Mouse (Mus musculus): ENCODE measurements around the gene Tmem72.

Gene Tmem72

DNA sequence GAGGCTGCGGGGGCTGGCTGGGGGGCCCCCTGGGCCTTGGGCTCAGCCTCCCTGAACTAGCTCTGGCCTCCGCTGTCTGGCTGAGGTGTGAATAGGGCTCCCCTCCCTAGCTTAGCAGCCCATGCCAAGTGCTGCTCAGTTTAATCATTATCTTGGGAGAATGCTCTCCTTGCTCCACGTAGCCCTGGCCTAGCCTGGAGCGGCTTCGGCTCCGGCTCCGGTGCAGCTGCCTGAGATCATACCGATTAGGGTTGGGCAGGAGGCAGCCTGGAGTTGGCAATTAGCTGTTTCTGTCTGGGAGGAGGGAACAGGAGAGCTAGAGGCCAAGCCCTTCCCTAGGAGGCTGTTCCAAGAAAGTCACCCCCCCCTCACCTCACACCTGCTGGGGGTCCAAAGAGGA is at the start of gene Tmem72:
Tmem72 (minus strand) TSS at position 248 of the 400 bp plus-strand sequence.
- peak; percentile 5 for DNase-seq (ENCODE audit: low spot score)

DNA sequence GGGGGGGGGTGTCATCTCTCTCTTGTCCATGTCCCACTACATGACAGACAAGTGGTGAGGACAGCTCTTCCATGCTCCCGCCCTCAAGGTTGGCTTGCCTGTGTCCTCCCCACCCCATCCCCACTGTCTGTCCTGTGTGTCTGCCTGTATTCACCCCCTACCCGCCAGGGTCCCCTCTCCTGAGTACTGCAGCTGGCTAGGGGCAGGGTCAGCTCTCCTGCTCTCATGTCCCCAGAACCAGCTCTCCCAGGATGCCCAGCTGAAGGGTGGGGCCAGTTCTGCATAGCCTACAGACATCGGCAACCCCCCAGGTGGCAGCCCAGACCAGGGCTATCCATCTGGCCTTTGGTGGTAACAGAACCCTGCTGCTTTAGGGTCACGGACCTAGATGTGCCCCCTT is 47.8 kb upstream of the Tmem72 start:
- no peak for DNase-seq (ENCODE audit: low spot score)

DNA sequence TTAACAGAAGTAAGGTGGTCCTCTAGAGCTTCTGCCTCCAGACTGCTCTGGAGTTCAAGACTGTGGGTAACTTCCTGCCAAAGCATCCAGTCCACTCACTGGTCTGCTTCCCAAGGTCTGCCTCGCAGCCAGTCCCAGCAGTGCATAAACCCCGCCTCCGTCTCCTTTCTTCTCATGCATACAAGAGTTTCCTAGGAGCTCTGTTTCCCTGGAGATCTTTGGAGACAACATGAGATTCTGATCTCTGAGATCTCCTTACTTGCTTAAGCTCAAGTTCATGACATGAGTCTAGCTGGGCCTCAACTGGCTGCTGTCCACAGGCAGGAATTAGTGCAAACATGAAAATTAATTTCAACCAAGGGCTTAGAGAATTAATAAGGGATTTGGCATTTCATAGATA is 45.6 kb upstream of the Tmem72 start:
- DNase-seq (ENCODE audit: low spot score): peak; percentile 12

DNA sequence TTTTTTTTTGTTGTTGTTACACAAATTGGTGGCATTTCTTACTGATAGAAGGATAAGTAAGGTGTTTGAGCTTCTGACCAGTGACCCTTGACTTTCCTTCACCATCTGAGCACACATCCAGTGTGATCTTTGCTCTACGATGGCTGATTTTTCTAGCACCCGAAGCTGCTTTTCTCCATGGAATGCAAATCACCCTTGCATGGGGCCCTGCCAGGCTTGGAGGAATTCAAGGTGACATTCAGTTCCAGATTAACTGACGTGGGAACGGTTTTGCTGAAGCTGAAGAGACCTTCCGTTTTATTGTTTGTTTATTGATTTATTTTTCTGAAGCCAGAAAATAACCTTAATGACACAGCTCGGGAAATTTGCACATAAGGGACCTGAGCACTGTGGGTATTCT is 43.5 kb upstream of the Tmem72 start:
- no peak for DNase-seq (ENCODE audit: low spot score)

DNA sequence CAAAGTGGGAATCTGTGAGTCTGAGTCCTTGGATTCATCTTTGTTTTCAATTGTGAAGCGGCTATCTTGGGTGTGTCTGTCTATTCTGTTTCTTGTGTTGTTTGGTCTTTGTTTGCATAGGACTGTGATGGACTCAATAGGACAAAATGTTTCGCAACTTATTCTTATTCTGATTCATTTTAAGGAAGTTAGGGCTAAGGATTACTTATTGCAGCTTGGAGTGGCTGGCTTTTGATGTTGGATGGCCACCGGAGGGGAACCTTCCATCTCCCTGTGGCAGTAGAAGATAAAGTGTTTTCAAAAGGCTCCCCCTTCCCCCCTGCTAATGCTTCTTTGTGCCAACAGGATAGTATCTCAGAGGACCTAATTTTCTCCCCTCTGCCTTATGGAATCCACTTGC is 39.7 kb upstream of the Tmem72 start:
- DNase-seq (ENCODE audit: low spot score): no peak

DNA sequence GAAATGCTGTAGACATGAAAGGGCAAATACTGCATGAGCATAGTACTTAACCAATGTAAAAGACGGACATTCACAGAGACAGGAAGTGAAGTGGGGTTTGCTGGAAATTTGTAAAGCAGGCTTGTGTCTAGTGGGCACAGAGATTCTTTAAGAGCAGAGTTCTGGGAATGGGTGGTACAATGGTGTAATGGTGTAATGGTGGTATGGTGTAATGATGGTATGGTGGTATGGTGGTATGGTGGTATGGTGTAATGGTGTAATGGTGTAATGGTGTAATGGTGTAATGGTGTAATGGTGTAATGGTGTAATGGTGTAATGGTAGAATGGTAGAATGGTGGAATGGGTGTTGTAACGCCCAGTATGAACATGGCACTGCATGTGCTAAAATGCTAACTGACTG is 21.3 kb upstream of the Tmem72 start:
- DNase-seq (ENCODE audit: low spot score): no peak

DNA sequence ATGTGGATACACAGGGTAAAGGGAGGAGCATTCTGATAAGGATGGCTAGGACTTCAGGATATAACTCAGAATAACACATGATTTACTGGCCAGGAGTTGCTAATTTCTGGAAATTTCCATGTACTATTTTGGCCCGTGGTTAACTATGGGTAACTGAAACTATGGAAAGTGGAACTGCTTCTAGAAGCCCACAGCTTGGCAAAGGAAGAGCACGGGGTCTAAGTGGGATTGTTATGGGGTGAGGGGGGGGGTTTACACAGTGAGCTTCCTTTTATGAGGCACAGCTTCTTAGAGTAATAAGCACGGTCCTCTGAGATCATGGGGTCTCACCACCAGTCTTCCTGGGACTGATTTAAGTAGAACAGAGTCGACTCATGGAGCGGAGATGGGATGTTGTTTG is 18.6 kb upstream of the Tmem72 start:
- DNase-seq (ENCODE audit: low spot score): no peak

DNA sequence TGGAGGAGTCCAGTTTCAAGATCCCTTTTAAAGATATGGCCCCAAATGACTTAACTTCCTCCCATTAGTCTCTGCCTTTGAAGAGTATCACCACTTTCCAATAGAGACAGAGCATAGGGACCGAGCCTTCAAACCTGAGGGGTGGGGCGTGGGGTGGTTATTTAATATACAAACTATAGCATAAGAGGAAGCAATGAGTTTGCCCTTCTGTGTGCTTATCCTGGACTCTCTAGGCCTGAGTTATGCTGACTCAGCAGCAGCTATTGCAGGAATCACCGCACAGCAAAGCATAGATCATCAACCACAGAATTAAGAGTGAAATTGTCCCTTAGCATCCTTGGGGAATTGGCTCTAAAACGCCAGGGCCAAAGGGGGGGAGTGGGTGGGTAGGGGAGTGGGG is 16.9 kb upstream of the Tmem72 start:
- DNase-seq (ENCODE audit: low spot score): no peak

DNA sequence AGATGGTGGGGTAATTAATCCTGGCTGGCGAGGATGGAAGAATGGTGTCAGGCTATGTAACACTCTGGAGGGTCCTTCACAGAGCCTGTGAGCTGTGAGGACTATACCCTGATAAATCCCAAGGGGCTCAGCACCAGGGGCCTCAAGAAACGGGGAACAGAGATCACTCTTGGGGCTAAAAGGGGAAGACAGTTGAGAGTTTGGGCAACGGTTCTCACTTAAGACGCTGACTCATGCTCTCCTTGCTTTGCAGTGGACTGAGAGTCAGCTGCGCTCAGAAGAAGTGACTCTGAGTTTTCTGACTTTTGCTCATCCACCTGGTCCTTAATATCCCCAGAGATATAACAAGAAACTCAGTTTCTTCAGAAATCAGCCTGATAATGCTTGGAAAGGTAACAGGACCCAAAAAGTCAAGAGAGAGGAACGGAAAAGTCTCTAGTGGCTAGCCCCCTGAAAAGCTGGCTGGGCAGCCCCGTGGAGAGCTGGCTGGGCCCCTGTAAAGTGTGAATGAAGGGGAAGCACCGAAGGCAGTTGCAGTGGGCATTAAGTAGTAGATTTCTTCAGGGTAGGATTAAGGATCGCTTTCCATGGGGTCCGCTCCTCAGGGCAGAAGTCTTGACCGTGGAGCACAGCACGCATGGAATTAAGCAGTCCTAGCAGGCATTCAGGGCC is 7.9 kb upstream of the Tmem72 start:
- DNase-seq (ENCODE audit: low spot score): no peak

DNA sequence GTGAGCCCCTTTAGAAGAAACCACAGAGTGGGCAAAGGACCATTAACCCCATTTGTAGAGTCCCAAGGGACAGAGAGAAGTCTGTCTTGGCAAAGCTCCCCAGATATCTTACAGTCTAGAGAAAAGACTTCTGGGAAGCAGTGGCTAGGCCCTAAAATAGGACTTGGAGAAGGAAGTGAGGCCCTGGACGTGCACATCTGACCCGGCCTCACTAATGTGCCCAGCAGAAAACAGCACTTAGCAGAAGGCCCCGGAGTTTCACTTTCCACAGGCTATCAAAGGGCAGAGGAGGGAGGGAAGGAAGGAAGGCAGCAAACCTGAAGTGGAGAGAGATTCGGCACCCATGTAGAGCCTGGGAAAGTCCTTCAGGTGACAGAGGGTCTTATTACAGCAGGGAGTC is 2.2 kb upstream of the Tmem72 start:
- no peak for DNase-seq (ENCODE audit: low spot score)

DNA sequence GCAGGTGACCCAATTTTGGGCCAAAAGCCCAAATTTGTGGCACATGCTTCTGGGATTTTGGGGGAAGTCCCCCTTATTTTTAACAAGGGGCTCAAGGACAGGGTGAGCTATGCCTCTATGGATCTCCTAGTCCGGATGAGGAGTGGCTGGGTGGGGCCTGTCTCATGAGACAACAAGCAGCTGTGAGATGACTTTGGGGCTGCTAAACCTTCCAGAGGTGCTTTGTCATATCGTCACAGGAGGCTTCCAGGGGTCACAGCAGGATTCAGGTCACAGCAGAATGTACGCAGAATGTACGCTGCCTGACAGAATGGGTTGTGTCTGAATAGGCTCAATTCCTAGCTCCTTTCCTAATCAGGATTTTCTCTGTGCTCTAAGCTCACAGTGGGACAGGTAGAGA is 1.6 kb upstream of the Tmem72 start:
- DNase-seq (ENCODE audit: low spot score): no peak

DNA sequence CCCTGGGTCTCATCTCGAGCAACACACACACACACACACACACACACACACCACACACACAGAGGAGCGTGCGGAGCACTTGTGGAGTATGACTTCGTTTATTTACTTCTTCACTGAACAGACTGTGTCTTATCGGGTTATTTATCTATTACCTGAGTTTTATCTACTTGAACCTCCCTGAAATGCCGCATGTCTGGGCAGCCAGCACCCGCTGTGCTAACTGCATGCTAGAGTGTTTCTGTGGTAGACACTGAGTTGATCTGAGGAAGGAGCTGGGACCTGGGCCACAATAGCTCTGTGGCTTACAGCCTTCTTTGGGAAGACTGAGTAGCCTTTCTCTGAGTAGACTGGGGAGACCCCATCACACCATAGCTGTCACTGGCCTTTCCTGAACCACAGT is 1.1 kb upstream of the Tmem72 start:
- DNase-seq (ENCODE audit: low spot score): no peak

DNA sequence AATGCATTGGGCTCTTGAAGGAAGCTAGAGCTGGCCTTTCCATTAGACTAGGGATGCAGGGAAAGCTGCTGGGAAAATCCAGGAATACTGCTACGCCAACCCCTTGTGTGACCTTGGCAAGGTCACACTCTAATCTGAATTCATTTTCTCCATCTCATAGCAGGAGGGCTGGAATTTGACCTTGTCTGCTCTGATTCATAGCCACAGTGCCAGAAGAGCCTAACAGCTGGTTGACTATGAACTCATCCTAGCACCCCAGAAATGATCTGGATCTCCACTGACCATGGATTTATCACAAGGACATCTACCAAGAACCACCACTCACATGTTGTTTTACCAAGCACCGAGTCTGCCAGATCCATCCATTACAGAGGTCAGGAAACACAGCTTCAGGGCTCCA is 1.5 kb downstream of the Tmem72 start:
- DNase-seq (ENCODE audit: low spot score): no peak

DNA sequence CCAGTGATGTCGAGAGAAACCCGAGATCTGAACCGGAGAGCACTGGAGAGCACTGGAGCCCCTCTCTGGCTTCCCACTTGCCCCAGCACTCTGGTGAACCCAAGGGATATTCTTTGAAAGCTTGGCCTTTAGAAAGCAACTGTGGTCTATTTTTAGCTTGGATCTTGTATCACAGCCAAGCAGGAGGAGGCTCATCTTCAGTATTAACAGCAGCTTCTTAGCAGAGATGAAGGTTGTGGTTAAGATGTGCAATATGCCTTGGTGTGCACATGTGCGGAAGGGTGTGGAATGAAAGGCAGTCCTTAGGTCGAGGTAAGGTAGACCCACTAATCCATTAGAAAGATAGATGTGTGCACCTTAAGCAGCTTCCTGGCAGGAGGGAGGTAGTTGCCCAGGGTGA is 2.1 kb downstream of the Tmem72 start:
- no peak for DNase-seq (ENCODE audit: low spot score)

DNA sequence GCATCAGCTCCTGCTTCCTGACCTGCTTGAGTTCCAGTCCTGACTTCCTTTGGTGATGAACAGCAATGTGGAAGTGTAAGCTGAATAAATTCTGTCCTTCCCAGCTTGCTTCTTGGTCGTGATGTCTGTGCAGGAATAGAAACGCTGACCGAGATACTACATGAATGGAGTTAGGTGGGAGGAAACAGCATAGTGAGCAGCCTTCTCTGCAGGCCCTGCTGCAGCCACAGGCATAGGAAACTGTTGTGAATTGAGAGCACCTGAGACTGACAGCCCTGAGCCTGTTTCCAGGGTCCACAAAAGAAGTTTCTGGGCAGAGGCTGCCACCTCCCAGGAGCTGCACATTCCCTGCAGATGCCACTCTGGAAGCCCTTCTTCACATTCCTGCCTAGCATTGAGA is 2.7 kb downstream of the Tmem72 start:
- no peak for DNase-seq (ENCODE audit: low spot score)

DNA sequence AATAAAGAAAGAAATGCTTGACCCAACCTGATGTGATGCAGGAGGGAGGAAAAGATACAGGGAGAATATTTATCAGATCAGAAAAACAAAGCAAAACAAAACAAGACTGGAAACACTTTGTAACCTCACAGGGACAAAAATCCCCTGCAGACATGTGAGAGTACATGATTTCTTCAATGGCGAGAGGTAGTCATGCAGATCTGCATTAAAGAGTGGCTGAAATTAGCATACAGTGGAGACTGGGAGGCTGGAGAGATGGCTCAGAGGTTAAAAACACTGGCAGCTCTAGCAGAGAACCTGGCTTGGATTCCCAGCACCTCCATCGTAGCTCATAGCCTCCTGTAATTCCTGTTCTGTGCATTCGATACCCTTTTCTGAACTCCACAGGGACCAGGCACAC is 4.2 kb downstream of the Tmem72 start:
- no peak for DNase-seq (ENCODE audit: low spot score)

DNA sequence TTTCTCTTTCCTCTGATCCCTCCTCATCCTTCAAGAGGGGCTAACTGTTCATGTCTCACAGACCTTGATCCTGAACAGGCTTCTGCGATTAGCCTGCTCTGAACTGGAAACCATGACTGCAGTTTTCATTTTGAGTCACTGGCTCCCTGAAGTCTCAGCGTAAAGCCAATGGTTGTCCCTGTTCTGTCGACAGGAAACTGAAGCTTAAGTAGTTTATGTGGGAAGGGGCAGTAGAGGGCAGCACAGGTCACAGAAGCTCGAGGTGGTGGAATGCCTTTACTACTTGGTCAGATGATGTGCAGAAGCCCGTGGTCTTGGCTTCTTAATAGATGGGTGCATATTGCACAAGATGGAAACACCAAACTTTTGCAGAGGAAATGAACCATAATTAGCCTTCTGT is 4.7 kb downstream of the Tmem72 start:
- peak; percentile 68 for DNase-seq (ENCODE audit: low spot score)

DNA sequence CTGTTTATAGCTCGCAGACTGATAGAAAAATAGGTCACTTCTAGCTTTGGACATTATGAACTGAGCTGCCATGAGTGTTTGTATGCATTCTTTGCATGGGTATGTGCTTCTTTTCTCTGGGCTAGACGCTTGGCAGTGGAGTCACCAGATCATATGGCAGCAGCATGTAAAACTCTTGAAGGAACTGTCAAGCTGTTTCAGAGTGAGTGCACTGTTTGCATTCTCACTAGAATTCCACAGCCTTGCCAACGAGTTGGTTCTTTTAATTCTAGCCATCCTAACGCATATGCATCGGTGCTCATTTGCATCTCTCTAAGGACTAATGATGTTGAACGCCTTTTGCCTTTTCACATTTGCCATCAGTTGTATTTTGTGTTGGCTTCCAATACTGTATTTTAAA is 12.4 kb downstream of the Tmem72 start:
- DNase-seq (ENCODE audit: low spot score): no peak

DNA sequence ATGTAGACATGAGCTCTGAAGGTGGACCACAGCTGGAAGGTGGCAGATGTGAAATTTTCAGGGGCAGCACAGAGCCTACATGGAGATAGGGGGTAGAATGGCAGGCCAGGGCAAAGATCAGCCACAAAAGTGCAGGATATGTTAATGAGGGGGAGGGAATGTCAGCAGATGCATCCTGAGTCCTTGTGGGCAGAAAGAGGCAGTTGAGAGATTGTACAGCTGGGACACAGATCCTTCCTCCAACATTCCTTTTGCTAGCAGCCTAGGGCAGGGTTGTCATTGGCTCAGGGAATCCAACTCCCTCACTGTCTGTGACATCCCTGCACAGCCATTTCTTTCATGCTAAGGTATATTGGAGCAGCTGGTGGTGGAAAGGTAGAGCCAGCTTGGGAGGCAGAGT is 15.9 kb downstream of the Tmem72 start:
- DNase-seq (ENCODE audit: low spot score): no peak

DNA sequence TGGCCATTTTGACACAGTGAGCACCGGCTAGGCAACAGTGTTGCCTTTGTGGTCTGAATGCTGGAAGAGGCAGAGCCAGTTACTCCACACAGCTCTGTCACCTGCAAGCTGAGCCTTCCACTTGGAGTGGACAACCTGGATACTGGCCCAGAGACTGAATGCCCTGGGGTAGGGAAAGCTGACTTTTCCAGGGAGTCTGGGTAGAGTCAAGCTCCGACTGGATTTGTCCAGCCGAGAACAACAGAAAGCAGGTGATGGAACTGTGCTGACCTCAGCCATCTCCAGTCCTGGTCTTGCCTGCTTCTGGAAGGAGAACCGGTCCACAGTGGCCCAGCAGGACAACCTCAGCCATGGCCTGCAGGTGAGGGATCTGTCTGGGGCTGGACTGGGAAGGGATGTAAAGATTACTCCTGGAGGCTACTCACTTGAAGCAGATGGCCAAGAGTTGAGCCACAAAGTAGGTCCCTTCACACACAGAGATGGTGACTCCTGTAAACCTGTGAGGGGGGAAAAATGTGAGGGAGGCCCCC is 18.8 kb downstream of the Tmem72 start:
- DNase-seq (ENCODE audit: low spot score): no peak

DNA sequence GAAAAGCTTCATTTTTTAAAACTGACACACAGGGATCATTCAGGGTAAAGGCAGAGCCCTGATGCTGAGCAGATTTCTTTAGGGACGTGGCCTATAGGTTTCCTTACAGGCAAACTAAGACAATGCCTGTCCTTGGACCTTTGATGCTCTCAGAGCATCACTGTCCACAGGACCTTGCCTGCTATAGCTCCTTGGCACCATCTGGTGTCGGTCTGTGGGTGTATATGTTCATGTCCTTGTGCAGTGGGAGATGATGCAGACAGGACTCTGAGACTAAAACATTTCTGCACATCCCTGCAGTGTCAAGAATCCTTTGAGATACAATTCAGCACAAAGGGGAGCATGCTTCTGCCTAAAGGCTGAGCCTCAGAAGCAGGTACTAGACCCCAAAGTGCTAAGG is 19.3 kb downstream of the Tmem72 start:
- peak; percentile 18 for DNase-seq (ENCODE audit: low spot score)

DNA sequence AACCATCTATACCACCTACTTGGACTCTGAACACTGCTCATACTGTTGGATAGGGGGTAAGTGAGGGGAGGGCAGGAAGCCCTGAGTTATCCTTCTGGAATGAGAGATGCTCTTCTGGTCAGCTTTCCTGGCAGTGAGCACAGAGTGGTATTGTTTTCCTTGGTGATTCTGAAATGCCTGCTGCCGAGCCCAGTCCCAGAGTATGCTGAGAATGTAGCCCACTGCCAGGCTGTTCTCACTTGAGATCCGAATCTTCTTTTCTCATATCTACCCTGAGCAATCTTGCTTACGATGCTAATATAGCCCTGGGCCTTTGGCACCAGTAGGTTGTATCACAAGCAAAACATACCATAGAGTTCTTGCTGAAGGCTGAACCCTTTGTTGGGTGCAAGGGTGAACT is 22.4 kb downstream of the Tmem72 start:
- no peak for DNase-seq (ENCODE audit: low spot score)

DNA sequence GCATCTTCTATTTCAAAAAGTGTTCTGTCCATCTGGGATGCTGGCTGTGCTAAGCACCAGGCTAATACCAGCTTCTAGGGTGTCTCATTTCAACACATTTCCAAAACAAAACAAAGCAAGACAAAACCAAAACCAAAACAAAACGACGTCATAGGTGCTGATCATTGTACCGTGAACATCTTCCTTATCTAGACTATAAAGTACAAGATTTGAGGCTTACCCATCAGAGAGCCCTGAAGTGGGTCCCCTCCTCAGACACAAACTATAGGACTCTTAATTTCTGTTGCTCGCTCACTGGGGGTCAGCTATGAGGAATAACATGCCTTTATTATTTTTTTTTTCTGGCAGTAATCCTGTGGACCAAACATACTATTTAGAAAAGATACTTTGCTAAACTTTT is 23.1 kb downstream of the Tmem72 start:
- DNase-seq (ENCODE audit: low spot score): no peak

DNA sequence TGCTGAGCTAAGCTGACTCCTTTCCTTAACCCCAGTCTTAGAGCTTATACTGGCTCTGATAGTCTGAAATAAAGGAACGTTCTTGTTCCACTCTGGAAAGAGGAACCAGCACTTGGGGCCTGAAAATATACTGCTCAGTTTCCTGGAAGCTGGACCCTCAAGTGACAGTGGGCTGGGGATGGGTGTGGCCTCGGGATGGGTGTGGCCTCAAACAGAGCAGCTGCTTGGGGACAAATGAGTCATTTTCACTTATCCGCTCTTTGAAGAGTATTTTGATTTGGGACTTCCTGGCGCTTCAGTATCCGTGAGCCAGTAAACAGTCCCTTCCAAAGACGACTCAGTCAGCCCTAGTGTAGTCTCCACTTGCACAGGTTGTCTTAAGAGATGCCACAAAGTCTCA is 34.4 kb downstream of the Tmem72 start:
- no peak for DNase-seq (ENCODE audit: low spot score)
